Mouse (Mus musculus): ENCODE results near the gene Ins2. TPM values are rescaled to one million over a fixed set of nuclear protein-coding genes. Genes with fewer than 3 reads are reported as not detected.
A peak's percentile ranks its signal among the peaks of the same experiment; 100 is the strongest.

Ins2 gene
- polyA plus RNA-seq, 1 experiment from 2014 or later = not detected

DNA sequence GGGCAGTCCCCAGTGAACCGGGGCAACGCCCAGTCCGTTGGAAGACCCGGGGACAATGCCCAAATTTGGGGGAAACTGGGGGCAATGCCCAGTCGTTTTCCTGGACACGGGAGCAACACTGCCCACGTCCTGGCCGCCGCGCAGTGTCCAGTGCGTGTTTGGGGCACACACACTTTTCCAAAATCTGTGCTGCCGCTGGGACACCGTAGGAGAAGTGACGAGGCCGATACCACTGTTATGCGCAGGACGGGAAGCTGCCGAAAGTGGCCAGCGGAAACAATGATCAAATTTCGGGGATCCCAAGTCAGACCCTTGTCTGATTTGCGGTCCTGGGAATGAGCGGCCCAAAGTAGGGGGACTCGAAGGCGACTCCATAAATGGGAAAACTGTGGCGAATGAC is 82.1 kb downstream of the Ins2 start:
- WGBS = 3% methylated on average over 25 of the region's 25 CpGs

GRCm38 (mm10) chr7:142660651-142660945 is 82.6 kb downstream of the Ins2 start:
- Histone ChIP-seq H3K9ac (ENCODE audit: low read depth, low read length) (peak overlapping the region; percentile 93), H3K9me3 (ENCODE audit: control insufficient read depth, low read length) (no peaks in the 10 kb centered on the region), H3K4me3 (ENCODE audit: low read depth, low read length) (peak overlapping the region; percentile 61), H3K27ac (replicated peaks; ENCODE audit: low read depth, low read length) (peak overlapping the region; percentile 95), H3K4me2 (ENCODE audit: low read depth, low read length) (peak overlapping the region; percentile 67), H3K4me1 (ENCODE audit: control insufficient read depth, insufficient read depth, low read length) (no peaks in the 10 kb centered on the region), H3K27me3 (replicated peaks; ENCODE audit: control insufficient read depth, insufficient read depth, low read length) (peaks cover 91% of the 10 kb centered on the region), H3K36me3 (ENCODE audit: control insufficient read depth, insufficient read depth, low read length) (peaks cover 4% of the 10 kb centered on the region; the same call in 1 of the 2 replicates)
- WGBS = under 1% methylated on average over 21 of the region's 29 CpGs
- no peak for ATAC-seq (ENCODE audit: low read depth)
- DNase-seq (ENCODE audit: low spot score) = no peak

More for the DNA sequence above, 82.1 kb downstream of the Ins2 start:
- ATAC-seq (ENCODE audit: low read depth) (no peak), DNase-seq (ENCODE audit: low spot score) (no peak)
- H3K4me1 ChIP-seq (ENCODE audit: control insufficient read depth, insufficient read depth, low read length) = no peaks in the 10 kb centered on the region
- peaks cover 91% of the 10 kb centered on the region for H3K27me3 ChIP-seq (replicated peaks; ENCODE audit: control insufficient read depth, insufficient read depth, low read length)
- no peaks in the 10 kb centered on the region for H3K9me3 ChIP-seq (ENCODE audit: control insufficient read depth, low read length)
- H3K9ac ChIP-seq (ENCODE audit: low read depth, low read length) = peak overlapping the region; percentile 93
- peak overlapping the region; percentile 67 for H3K4me2 ChIP-seq (ENCODE audit: low read depth, low read length)
- peak overlapping the region; percentile 61 for H3K4me3 ChIP-seq (ENCODE audit: low read depth, low read length)
- peak overlapping the region; percentile 95 for H3K27ac ChIP-seq (replicated peaks; ENCODE audit: low read depth, low read length)
- no peaks in the 10 kb centered on the region for H3K36me3 ChIP-seq (ENCODE audit: control insufficient read depth, insufficient read depth, low read length)

DNA sequence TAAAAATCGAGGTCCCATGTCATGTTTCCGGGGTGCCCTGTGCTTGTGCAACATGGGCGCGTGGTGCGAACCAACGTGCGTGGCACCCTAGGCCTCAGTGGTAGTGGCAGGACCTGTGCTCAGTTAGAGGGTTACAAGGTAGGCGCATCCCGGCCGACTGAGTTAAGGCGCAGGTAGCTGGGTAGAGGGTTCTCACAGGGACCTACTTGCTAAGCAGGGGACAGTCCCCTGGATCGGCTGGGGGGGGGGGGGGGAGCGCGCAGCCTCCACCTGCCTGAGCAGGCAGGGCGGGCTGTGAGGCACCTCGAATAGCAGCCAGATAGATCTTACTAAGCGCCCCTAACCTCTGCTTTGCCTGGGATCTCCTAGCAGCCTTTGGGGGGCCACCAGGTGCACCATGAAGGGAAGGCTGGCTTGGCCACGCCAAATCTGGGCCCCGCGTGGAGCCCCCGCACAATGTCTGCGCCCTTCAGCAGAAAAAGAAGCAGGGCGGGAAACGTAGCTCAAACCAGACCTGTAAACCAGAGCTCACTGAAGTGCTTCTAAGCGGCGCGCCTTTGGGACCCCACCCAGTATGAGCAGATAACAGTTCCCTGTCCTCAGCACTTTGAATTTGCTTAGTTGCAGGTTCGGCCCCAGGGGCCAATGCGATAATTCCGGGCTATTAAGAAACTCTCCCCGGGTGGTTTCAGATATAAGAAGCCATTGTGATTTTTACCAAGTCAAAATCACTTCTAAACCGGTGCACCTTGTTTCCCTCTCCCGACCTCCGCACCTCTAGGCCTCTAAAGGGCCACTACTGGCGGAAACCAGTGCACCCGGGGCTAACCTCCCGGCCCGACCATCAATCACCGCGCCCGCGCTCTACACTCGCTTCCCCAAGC is 83.2 kb downstream of the Ins2 start:
- WGBS = 2% methylated on average over 35 of the region's 43 CpGs
- Histone ChIP-seq H3K27me3 (replicated peaks; ENCODE audit: control insufficient read depth, insufficient read depth, low read length) (peaks cover 91% of the 10 kb centered on the region), H3K4me3 (ENCODE audit: low read depth, low read length) (peak overlapping the region; percentile 61), H3K36me3 (ENCODE audit: control insufficient read depth, insufficient read depth, low read length) (peaks cover 9% of the 10 kb centered on the region), H3K4me2 (ENCODE audit: low read depth, low read length) (peak overlapping the region; percentile 67), H3K27ac (replicated peaks; ENCODE audit: low read depth, low read length) (peak overlapping the region; percentile 95), H3K9me3 (ENCODE audit: control insufficient read depth, low read length) (no peaks in the 10 kb centered on the region), H3K9ac (ENCODE audit: low read depth, low read length) (peak overlapping the region; percentile 93), H3K4me1 (ENCODE audit: control insufficient read depth, insufficient read depth, low read length) (no peaks in the 10 kb centered on the region)
- ATAC-seq (ENCODE audit: low read depth) = no peak
- peak; percentile 66 for DNase-seq (ENCODE audit: low spot score)

DNA sequence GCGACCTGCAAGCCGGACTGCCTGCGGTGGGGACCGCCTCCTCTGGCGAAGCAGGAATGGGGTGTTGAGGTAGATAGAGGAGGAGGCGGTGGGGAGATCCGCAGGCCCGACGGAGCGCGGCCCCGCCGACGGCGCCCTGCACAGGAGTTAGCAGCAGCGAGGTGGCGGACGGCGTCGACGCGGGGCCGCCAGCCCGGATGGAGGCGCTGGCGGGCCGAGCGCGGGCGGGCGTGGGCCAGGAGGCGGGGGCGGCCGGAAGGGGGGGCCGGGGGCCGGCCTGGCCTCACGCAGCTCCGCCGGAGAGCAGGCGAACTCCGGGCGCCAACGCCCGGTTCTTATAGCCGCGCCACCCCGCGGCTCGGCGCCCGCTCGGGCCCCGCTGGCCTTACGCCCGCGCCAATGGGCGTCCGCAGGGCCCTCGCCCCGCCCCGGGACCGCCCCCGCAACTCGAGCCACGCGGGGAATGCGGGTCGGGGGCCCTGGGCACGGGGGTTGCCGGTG is 84.0 kb downstream of the Ins2 start:
- peak; percentile 78 for ATAC-seq (ENCODE audit: low read depth)
- Histone ChIP-seq H3K27ac (replicated peaks; ENCODE audit: low read depth, low read length) (peak overlapping the region; percentile 95), H3K9me3 (ENCODE audit: control insufficient read depth, low read length) (no peaks in the 10 kb centered on the region), H3K36me3 (ENCODE audit: control insufficient read depth, insufficient read depth, low read length) (peaks cover 17% of the 10 kb centered on the region), H3K4me2 (ENCODE audit: low read depth, low read length) (peak overlapping the region; percentile 67), H3K27me3 (replicated peaks; ENCODE audit: control insufficient read depth, insufficient read depth, low read length) (peaks cover 91% of the 10 kb centered on the region), H3K4me3 (ENCODE audit: low read depth, low read length) (peak overlapping the region; percentile 61), H3K9ac (ENCODE audit: low read depth, low read length) (peak overlapping the region; percentile 93), H3K4me1 (ENCODE audit: control insufficient read depth, insufficient read depth, low read length) (no peaks in the 10 kb centered on the region)
- WGBS = 2% methylated on average over 19 of the region's 70 CpGs
- DNase-seq (ENCODE audit: low spot score) = peak; percentile 91

DNA sequence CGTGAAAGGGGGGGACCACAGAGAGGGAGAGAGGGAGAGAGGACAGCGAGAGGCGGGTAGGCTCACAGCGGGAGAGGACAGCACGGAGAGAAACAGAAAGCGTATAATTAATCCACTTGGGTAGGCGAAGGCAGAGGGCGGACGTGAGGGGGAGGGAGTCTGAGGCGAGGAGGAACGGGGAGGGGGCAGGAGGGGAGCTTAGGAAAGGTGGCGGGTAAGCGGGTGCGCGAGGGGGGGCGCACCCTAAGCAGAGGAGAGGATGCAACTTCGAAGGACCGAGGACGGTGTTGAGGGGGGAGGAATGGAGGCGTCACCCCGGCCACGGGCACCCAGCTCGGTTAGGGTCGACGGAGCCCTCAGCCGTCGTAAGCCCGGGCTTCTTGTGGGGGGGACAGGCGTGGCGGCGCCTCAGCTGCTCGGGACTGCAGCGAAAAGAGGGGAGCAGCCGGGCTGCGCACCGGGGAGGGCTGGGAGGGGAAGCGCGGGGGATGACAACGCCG is 84.5 kb downstream of the Ins2 start:
- Histone ChIP-seq H3K4me1 (ENCODE audit: control insufficient read depth, insufficient read depth, low read length) (no peaks in the 10 kb centered on the region), H3K27ac (replicated peaks; ENCODE audit: low read depth, low read length) (peak overlapping the region; percentile 95), H3K4me3 (ENCODE audit: low read depth, low read length) (peak overlapping the region; percentile 61), H3K36me3 (ENCODE audit: control insufficient read depth, insufficient read depth, low read length) (peaks cover 22% of the 10 kb centered on the region), H3K9ac (ENCODE audit: low read depth, low read length) (peak overlapping the region; percentile 93), H3K27me3 (replicated peaks; ENCODE audit: control insufficient read depth, insufficient read depth, low read length) (peaks cover 92% of the 10 kb centered on the region), H3K9me3 (ENCODE audit: control insufficient read depth, low read length) (no peaks in the 10 kb centered on the region), H3K4me2 (ENCODE audit: low read depth, low read length) (peak overlapping the region; percentile 67)
- peak; percentile 68 for DNase-seq (ENCODE audit: low spot score)
- ATAC-seq (ENCODE audit: low read depth) = peak; percentile 3
- WGBS = under 1% methylated on average over 25 of the region's 40 CpGs

DNA sequence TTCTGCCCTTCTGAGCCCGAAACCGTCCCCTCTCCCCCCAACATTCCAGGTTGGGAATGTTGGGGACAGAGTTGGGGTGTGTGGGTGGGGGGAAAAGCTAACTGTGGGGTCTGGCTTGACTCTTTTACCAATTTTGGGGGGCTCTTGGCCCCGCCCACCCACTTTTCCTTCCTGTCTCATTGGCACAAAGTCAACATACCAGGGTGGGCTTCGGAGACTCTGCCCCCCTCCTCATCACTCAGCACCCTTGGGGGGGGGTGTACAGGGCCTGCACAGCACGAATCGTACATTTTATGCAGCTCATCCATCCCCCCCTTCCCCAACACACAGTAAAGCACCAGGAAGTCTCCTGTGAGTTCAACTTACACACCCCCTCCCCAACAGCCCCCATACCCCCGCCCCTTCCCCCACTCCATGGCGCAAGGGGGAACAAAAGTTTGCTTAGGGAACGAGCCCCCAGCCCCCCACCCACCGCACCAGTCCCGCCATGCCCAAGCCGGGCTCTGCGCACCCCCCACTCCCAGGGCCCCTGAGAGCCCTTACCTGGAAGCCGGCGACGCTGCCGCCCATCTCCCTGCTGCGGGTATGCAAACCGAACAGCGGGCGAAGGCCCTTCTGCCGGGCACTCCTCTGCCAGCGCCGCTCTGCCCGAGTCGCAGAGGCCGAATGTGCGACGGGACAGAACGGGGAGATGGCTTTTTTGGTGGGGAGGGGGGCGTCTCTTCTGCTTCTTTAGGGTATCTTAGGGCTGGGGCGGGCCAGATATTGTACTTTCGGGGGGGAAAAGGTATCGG is 85.2 kb downstream of the Ins2 start:
- 2% methylated on average over 23 of the region's 34 CpGs for WGBS
- ATAC-seq (ENCODE audit: low read depth) (no peak), DNase-seq (ENCODE audit: low spot score) (peak; percentile 73)
- Histone ChIP-seq H3K4me1 (ENCODE audit: control insufficient read depth, insufficient read depth, low read length) (no peaks in the 10 kb centered on the region), H3K4me3 (ENCODE audit: low read depth, low read length) (peak overlapping the region; percentile 61), H3K9ac (ENCODE audit: low read depth, low read length) (peak overlapping the region; percentile 93), H3K36me3 (ENCODE audit: control insufficient read depth, insufficient read depth, low read length) (peaks cover 26% of the 10 kb centered on the region), H3K4me2 (ENCODE audit: low read depth, low read length) (peak overlapping the region; percentile 67), H3K27ac (replicated peaks; ENCODE audit: low read depth, low read length) (peak overlapping the region; percentile 95), H3K27me3 (replicated peaks; ENCODE audit: control insufficient read depth, insufficient read depth, low read length) (peaks cover 88% of the 10 kb centered on the region), H3K9me3 (ENCODE audit: control insufficient read depth, low read length) (no peaks in the 10 kb centered on the region)

DNA sequence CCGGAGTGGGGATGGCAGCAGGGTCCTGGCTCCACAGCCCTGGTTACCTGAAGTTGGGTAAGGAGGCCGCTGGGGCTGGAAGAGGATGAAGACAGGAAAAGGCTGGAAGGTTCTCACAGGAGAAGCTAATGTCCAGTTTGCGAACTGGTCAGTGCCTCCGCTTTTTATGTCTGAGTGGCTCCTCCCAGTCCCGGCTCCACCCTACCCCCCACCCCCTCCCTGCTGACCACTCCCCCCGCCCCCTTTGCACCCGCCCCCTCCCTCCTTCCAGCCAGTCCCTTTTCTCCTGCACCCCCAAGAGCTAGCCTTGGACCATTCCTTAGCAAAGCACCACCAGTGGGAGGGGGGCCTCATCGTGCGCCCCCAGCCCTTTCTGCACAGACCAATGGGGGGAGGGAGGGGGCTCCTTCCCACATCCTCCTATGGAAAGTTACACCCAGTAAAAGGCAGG is 85.8 kb downstream of the Ins2 start:
- peak overlapping the region; percentile 61 for H3K4me3 ChIP-seq (ENCODE audit: low read depth, low read length)
- H3K27me3 ChIP-seq (replicated peaks; ENCODE audit: control insufficient read depth, insufficient read depth, low read length) = peaks cover 81% of the 10 kb centered on the region
- H3K4me1 ChIP-seq (ENCODE audit: control insufficient read depth, insufficient read depth, low read length) = no peaks in the 10 kb centered on the region
- H3K27ac ChIP-seq (replicated peaks; ENCODE audit: low read depth, low read length) = peak overlapping the region; percentile 95
- peaks cover 33% of the 10 kb centered on the region for H3K36me3 ChIP-seq (ENCODE audit: control insufficient read depth, insufficient read depth, low read length)
- no peaks in the 10 kb centered on the region for H3K9me3 ChIP-seq (ENCODE audit: control insufficient read depth, low read length)
- 7% methylated on average over 5 of the region's 9 CpGs for WGBS
- peak overlapping the region; percentile 67 for H3K4me2 ChIP-seq (ENCODE audit: low read depth, low read length)
- peak; percentile 11; the same call in 1 of the 2 replicates for ATAC-seq (ENCODE audit: low read depth)
- peak overlapping the region; percentile 93 for H3K9ac ChIP-seq (ENCODE audit: low read depth, low read length)
- peak; percentile 91 for DNase-seq (ENCODE audit: low spot score)

GRCm38 (mm10) chr7:142656055-142656454 is 87.1 kb downstream of the Ins2 start:
- peak; percentile 81 for DNase-seq (ENCODE audit: low spot score)
- Histone ChIP-seq H3K4me2 (ENCODE audit: low read depth, low read length) (peak overlapping the region; percentile 67), H3K27ac (replicated peaks; ENCODE audit: low read depth, low read length) (peak overlapping the region; percentile 95; the same call in 1 of the 2 replicates), H3K36me3 (ENCODE audit: control insufficient read depth, insufficient read depth, low read length) (peaks cover 45% of the 10 kb centered on the region), H3K9ac (ENCODE audit: low read depth, low read length) (peak overlapping the region; percentile 69), H3K27me3 (replicated peaks; ENCODE audit: control insufficient read depth, insufficient read depth, low read length) (peaks cover 68% of the 10 kb centered on the region), H3K4me1 (ENCODE audit: control insufficient read depth, insufficient read depth, low read length) (no peaks in the 10 kb centered on the region), H3K9me3 (ENCODE audit: control insufficient read depth, low read length) (no peaks in the 10 kb centered on the region), H3K4me3 (ENCODE audit: low read depth, low read length) (peak overlapping the region; percentile 61)
- WGBS = 50% methylated on average over 4 of the region's 4 CpGs
- 0 out of 2 replicates have a peak, but pooled peaks have one; percentile 3 for ATAC-seq (ENCODE audit: low read depth)
